Mouse (Mus musculus) myocyte (in vitro differentiated cells): Measurements from ENCODE around the gene Rad23a. TPM values are rescaled to one million over a fixed set of nuclear protein-coding genes. Genes with fewer than 3 reads are reported as not detected.
A peak's percentile ranks its signal among the peaks of the same experiment; 100 is the strongest.

ENCODE experiments used
- H3K27me3 ChIP-seq: one replicate; pipeline ENCODE4 v1.6.1; 2011; ENCODE audit not compliant: control insufficient read depth, insufficient read depth, insufficient read length
- H3K36me3 ChIP-seq: one replicate; pipeline ENCODE4 v1.6.1; 2011; ENCODE audit not compliant: control insufficient read depth, insufficient read depth
- H3K4me2 ChIP-seq: one replicate; pipeline ENCODE4 v1.6.1; 2011; ENCODE audit warnings: low read depth, control low read depth
- H3K4me3 ChIP-seq: one replicate; pipeline ENCODE4 v1.5.1; 2011; ENCODE audit warnings: mild to moderate bottlenecking, control low read depth, moderate library complexity
- H3K79me2 ChIP-seq: one replicate; pipeline ENCODE4 v1.6.1; 2011; ENCODE audit not compliant: control insufficient read depth, insufficient read depth
- H3ac ChIP-seq: one replicate; pipeline ENCODE4 v1.6.1; 2011; ENCODE audit not compliant: control insufficient read depth, insufficient read length
- CEBPB ChIP-seq: IDR thresholded peaks from 2 replicates; pipeline ENCODE4 v1.6.1; 2011; ENCODE audit warnings: mild to moderate bottlenecking, moderate library complexity; ENCODE audit not compliant: poor library complexity, insufficient read depth, severe bottlenecking
- E2F4 ChIP-seq: IDR thresholded peaks from one replicate; pipeline ENCODE4 v1.6.1; 2011; ENCODE audit warnings: mild to moderate bottlenecking, control low read depth, moderate library complexity; ENCODE audit not compliant: insufficient read depth
- MAX ChIP-seq: IDR thresholded peaks from one replicate; pipeline ENCODE4 v1.6.1; 2011; ENCODE audit warnings: low read depth, mild to moderate bottlenecking, control low read depth
- MYOD1 ChIP-seq, 3 experiments: IDR thresholded peaks; one replicate each; pipeline ENCODE4 v1.6.1; 2011; ENCODE audit warnings: control low read depth in 2 of 3, low read depth in 2 of 3, mild to moderate bottlenecking in 2 of 3, moderate library complexity in 1 of 3; ENCODE audit not compliant: insufficient read length in 2 of 3, control insufficient read depth in 1 of 3
- MYOG ChIP-seq, 3 experiments: IDR thresholded peaks; one replicate each; pipeline ENCODE4 v1.6.1; 2011; ENCODE audit warnings: control low read depth in 2 of 3, low read depth in 2 of 3, mild to moderate bottlenecking in 2 of 3; ENCODE audit not compliant: insufficient read length in 2 of 3, control insufficient read depth in 1 of 3, insufficient read depth in 1 of 3
- POLR2A ChIP-seq: IDR thresholded peaks from one replicate; pipeline ENCODE4 v1.6.1; 2011; ENCODE audit warnings: low read depth, mild to moderate bottlenecking, control low read depth, moderate library complexity; ENCODE audit not compliant: insufficient read length
- POLR2AphosphoS2 ChIP-seq: IDR thresholded peaks from one replicate; pipeline ENCODE4 v1.6.1; 2011; ENCODE audit warnings: low read depth, control low read depth; ENCODE audit not compliant: insufficient read length
- REST ChIP-seq: IDR thresholded peaks from one replicate; pipeline ENCODE4 v1.6.1; 2011; ENCODE audit warnings: mild to moderate bottlenecking, control low read depth, moderate library complexity; ENCODE audit not compliant: insufficient read depth, insufficient read length
- SRF ChIP-seq: IDR thresholded peaks from one replicate; pipeline ENCODE4 v1.6.1; 2011; ENCODE audit warnings: low read depth; ENCODE audit not compliant: control insufficient read depth, insufficient read length
- TCF12 ChIP-seq: IDR thresholded peaks from one replicate; pipeline ENCODE4 v1.6.1; 2011; ENCODE audit warnings: mild to moderate bottlenecking, control low read depth; ENCODE audit not compliant: poor library complexity, insufficient read depth, severe bottlenecking
- TCF3 ChIP-seq: IDR thresholded peaks from one replicate; pipeline ENCODE4 v1.6.1; 2011; ENCODE audit warnings: low read depth, control low read depth; ENCODE audit not compliant: insufficient read length
- USF1 ChIP-seq: IDR thresholded peaks from one replicate; pipeline ENCODE4 v1.6.1; 2011; ENCODE audit warnings: low read depth, mild to moderate bottlenecking, control low read depth, moderate library complexity
- polyA plus RNA-seq: library from polyadenylated mRNA; unstranded; fragments of >200 nt; fragmentation: generic; extraction: Trizol; gene quantifications from one replicate; pipeline ENCODE4 v1.2.1, GENCODE M21; 2012; ENCODE audit warnings: missing spikeins

The Rad23a gene
- polyA plus RNA-seq, 1 experiment = 139 TPM

DNA sequence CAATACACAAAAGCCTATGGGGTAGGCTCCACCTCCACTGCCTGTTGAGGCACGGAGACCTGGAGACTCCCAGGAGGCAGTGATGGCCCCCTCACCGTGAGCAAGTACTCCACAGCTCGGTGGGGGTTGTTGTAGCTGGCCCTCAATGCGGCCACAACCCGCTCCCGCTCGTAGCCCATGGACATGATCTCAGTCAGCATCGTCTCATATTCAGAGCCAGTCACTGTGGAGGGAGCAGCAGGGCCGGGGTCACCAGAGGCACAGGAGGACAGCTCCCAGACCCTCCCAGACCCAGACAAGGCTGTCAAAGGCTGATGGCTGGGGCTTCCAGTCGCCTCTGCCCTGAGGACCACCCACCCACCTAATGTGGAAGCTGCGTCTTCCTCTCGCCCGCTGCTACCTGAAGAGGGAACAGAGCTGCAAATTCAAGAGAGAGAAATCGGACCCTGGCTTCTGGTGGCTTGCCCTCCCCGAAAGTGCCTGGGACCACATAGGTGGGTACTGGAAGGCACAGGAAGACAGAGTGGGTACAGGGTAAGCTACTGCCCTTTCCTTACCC lies 2.5 kb downstream of the Rad23a start:
- Histone ChIP-seq H3K4me3 (no peak overlapping the region), H3K36me3 (peaks cover 49% of the 10 kb centered on the region), H3K27me3 (no peaks in the 10 kb centered on the region), H3ac (no peak overlapping the region), H3K4me2 (no peak overlapping the region), H3K79me2 (peaks cover 18% of the 10 kb centered on the region)
- no peak for TF ChIP-seq POLR2A
- no peak for TF ChIP-seq TCF3
- no peak for TF ChIP-seq REST
- no peak for TF ChIP-seq MAX
- no peak for TF ChIP-seq USF1
- no peak for TF ChIP-seq MYOG (IDR thresholded peaks at IDR 0.05; ENCODE audit: control insufficient read depth in 1 of 3, insufficient read depth in 1 of 3, insufficient read length in 2 of 3, low read depth in 2 of 3)
- no peak for TF ChIP-seq SRF
- TF ChIP-seq POLR2AphosphoS2 = no peak
- TF ChIP-seq MYOD1 (IDR thresholded peaks at IDR 0.05; ENCODE audit: control insufficient read depth in 1 of 3, insufficient read length in 2 of 3, low read depth in 2 of 3) = no peak
- TF ChIP-seq CEBPB = no peak
- TF ChIP-seq E2F4 = no peak

DNA sequence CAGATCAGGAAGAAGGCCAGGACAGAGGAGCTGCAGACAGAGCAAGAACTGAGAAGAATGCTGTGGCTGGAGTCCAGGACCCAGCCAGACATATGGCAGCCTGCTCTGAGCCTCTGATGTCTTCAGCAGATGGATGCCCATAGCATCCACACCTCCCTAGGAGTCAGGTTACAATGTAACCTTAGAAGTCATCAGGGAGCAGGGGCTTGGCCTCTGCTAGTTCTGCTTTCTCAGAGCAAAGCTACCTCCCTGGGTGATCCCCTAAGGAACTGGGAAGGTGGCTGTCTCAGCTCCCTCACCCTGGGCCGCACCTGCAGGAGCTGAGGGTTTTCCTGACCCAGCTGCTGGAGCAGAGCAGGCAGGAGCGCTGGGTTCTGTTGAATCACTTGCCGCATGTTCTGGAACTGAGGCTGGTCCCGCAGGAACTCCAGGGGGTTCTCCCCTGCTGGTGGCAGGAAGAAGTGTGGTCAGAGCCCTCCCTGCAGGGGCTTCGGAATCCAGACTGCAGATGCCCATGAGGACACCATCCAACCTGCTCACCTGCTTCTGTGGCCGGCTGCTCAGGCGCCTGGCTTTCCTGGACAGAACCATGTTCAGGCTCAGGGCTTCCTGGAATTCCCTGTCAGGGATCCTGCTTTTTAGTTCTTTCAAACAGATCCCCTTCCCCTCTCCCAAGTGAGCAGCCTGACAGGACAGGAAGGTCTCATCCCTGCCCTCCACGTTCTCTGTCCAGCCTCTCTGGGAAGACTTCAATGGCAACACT lies 3.1 kb downstream of the Rad23a start:
- Histone ChIP-seq H3ac (no peak overlapping the region), H3K4me3 (no peak overlapping the region), H3K27me3 (no peaks in the 10 kb centered on the region), H3K79me2 (peaks cover 25% of the 10 kb centered on the region), H3K4me2 (peak overlapping the region; percentile 27), H3K36me3 (peaks cover 43% of the 10 kb centered on the region)
- TF ChIP-seq POLR2AphosphoS2 = no peak
- peak in 2 of 3 experiments; percentile 36 to 39 for TF ChIP-seq MYOD1 (IDR thresholded peaks at IDR 0.05; ENCODE audit: control insufficient read depth in 1 of 3, insufficient read length in 2 of 3, low read depth in 2 of 3)
- no peak for TF ChIP-seq USF1
- TF ChIP-seq REST = no peak
- no peak for TF ChIP-seq CEBPB
- no peak for TF ChIP-seq E2F4
- TF ChIP-seq MYOG (IDR thresholded peaks at IDR 0.05; ENCODE audit: control insufficient read depth in 1 of 3, insufficient read depth in 1 of 3, insufficient read length in 2 of 3, low read depth in 2 of 3) = peak in 1 of 3 experiments; percentile 46
- TF ChIP-seq SRF = no peak
- no peak for TF ChIP-seq TCF12

GRCm38 (mm10) chr8:84834866-84835855 lies 5.3 kb downstream of the Rad23a start:
- peaks cover 32% of the 10 kb centered on the region for H3K36me3 ChIP-seq
- H3K4me3 ChIP-seq = no peak overlapping the region
- no peak overlapping the region for H3K4me2 ChIP-seq
- H3K79me2 ChIP-seq = peaks cover 24% of the 10 kb centered on the region
- H3ac ChIP-seq = no peak overlapping the region
- H3K27me3 ChIP-seq = no peaks in the 10 kb centered on the region
- no peak for TF ChIP-seq CEBPB
- no peak for TF ChIP-seq SRF
- no peak for TF ChIP-seq MAX
- no peak for TF ChIP-seq POLR2A
- no peak for TF ChIP-seq E2F4
- peak; percentile 10 for TF ChIP-seq POLR2AphosphoS2
- TF ChIP-seq USF1 = no peak
- TF ChIP-seq TCF3 = no peak
- TF ChIP-seq REST = no peak
- TF ChIP-seq MYOG (IDR thresholded peaks at IDR 0.05; ENCODE audit: control insufficient read depth in 1 of 3, insufficient read depth in 1 of 3, insufficient read length in 2 of 3, low read depth in 2 of 3) = peak; percentile 11 to 76 (median 47)
- peak in 2 of 3 experiments; percentile 69 to 78 for TF ChIP-seq MYOD1 (IDR thresholded peaks at IDR 0.05; ENCODE audit: control insufficient read depth in 1 of 3, insufficient read length in 2 of 3, low read depth in 2 of 3)
- no peak for TF ChIP-seq TCF12

- TF ChIP-seq REST (no peak), POLR2AphosphoS2 (no peak), POLR2A (no peak), TCF12 (no peak), SRF (no peak)
- H3K27me3 ChIP-seq = no peaks in the 10 kb centered on the region
- peaks cover 32% of the 10 kb centered on the region for H3K36me3 ChIP-seq
- peaks cover 15% of the 10 kb centered on the region for H3K79me2 ChIP-seq
- no peak overlapping the region for H3K4me3 ChIP-seq
- H3ac ChIP-seq = no peak overlapping the region
- no peak overlapping the region for H3K4me2 ChIP-seq
These were observed 6.2 kb downstream of the Rad23a start for GRCm38 (mm10) chr8:84834002-84834865.
